10 mouse cellular contexts compared by ENCODE assay signal in genomic region chr10:80627685-80628084, GRCm38 (mm10). TPM values are rescaled to one million over a fixed set of nuclear protein-coding genes. Genes with fewer than 3 reads are reported as not detected.
A peak's percentile ranks its signal among the peaks of the same experiment; 100 is the strongest.
DNase-seq lines count a peak whose midpoint lies in the region; ATAC-seq lines count a peak whose summit lies in the region.
"Had no signal": no experiment of that assay in that cellular context is flagged by ENCODE, and none has a peak within 500 bp of the region (broad histone marks: within the 10 kb centered on the region; RNA-seq: fewer than 3 reads in every experiment).

No protein-coding gene starts in this region.

- 0 out of 2 replicates have a peak, but pooled peaks cover 3% of the 10 kb centered on the region for H3K36me3 ChIP-seq in kidney, embryonic 16.5 days (ENCODE audit: insufficient read depth, low read length)
- H3K36me3 ChIP-seq in intestine, embryonic 14.5 days (ENCODE audit: control insufficient read depth, insufficient read depth, low read length): 0 out of 2 replicates have a peak, but pooled peaks cover 14% of the 10 kb centered on the region
- H3K36me3 ChIP-seq in forebrain, embryonic 15.5 days: no peaks in the 10 kb centered on the region
- H3K36me3 ChIP-seq in forebrain, embryonic 16.5 days (ENCODE audit: control insufficient read depth, insufficient read depth): no peaks in the 10 kb centered on the region

- H3K4me1 ChIP-seq in kidney, embryonic 16.5 days (ENCODE audit: insufficient read depth, low read length): peaks cover 55% of the 10 kb centered on the region
- H3K4me1 ChIP-seq in intestine, embryonic 14.5 days (replicated peaks; ENCODE audit: control insufficient read depth, insufficient read depth, low read length): peaks cover 19% of the 10 kb centered on the region
- H3K4me1 ChIP-seq in forebrain, embryonic 15.5 days: peaks cover 29% of the 10 kb centered on the region
- peaks cover 23% of the 10 kb centered on the region for H3K4me1 ChIP-seq in forebrain, embryonic 16.5 days (replicated peaks; ENCODE audit: control insufficient read depth, insufficient read depth, low read length)

- ATAC-seq in kidney, embryonic 16.5 days (ENCODE audit: low FRiP score, low TSS enrichment): peak; percentile 91
- peak; percentile 47 for ATAC-seq in intestine, embryonic 14.5 days (replicated peaks; ENCODE audit: low FRiP score, low TSS enrichment, low read depth)
- no peak for ATAC-seq in forebrain, embryonic 15.5 days (replicated peaks)
- ATAC-seq in forebrain, embryonic 16.5 days: no peak

- H3K4me3 ChIP-seq in kidney, embryonic 16.5 days (ENCODE audit: low read length): no peak overlapping the region
- H3K4me3 ChIP-seq in intestine, embryonic 14.5 days (ENCODE audit: low read depth, low read length): no peak overlapping the region
- H3K4me3 ChIP-seq in forebrain, embryonic 15.5 days: no peak overlapping the region
- H3K4me3 ChIP-seq in forebrain, embryonic 16.5 days (replicated peaks; ENCODE audit: low read length): no peak overlapping the region

- H3K9me3 ChIP-seq in kidney, embryonic 16.5 days (ENCODE audit: low read length): no peaks in the 10 kb centered on the region
- H3K9me3 ChIP-seq in intestine, embryonic 14.5 days (ENCODE audit: control insufficient read depth, low read length): no peaks in the 10 kb centered on the region
- H3K9me3 ChIP-seq in forebrain, embryonic 15.5 days: no peaks in the 10 kb centered on the region
- no peaks in the 10 kb centered on the region for H3K9me3 ChIP-seq in forebrain, embryonic 16.5 days (ENCODE audit: control insufficient read depth, low read length)

- H3K27me3 ChIP-seq in kidney, embryonic 16.5 days (ENCODE audit: insufficient read depth, low read length): no peaks in the 10 kb centered on the region
- H3K27me3 ChIP-seq in intestine, embryonic 14.5 days (replicated peaks; ENCODE audit: control insufficient read depth, insufficient read depth, low read length): no peaks in the 10 kb centered on the region
- H3K27me3 ChIP-seq in forebrain, embryonic 15.5 days: no peaks in the 10 kb centered on the region
- no peaks in the 10 kb centered on the region for H3K27me3 ChIP-seq in forebrain, embryonic 16.5 days (replicated peaks; ENCODE audit: control insufficient read depth, insufficient read depth, low read length)

- peak overlapping the region; percentile 5; the same call in 1 of the 2 replicates for H3K9ac ChIP-seq in kidney, embryonic 16.5 days (replicated peaks; ENCODE audit: low read length)
- no peak overlapping the region for H3K9ac ChIP-seq in intestine, embryonic 14.5 days (ENCODE audit: low read length)
- no peak overlapping the region for H3K9ac ChIP-seq in forebrain, embryonic 15.5 days (replicated peaks)
- H3K9ac ChIP-seq in forebrain, embryonic 16.5 days (replicated peaks; ENCODE audit: low read depth, low read length): no peak overlapping the region

- peak overlapping the region; percentile 85 for H3K27ac ChIP-seq in kidney, embryonic 16.5 days (ENCODE audit: low read length)
- peak overlapping the region; percentile 47; the same call in 1 of the 2 replicates for H3K27ac ChIP-seq in intestine, embryonic 14.5 days (ENCODE audit: low read depth)
- H3K27ac ChIP-seq in forebrain, embryonic 15.5 days (replicated peaks): no peak overlapping the region
- H3K27ac ChIP-seq in forebrain, embryonic 16.5 days (ENCODE audit: low read length): no peak overlapping the region

- DNase-seq in kidney, adult 8-10 months: no peak
- peak; percentile 55 to 61 for DNase-seq in gastrocnemius, adult 8-10 months (ENCODE audit: low spot score in 2 of 2)
- no peak for DNase-seq in intestine, embryonic 14.5 days (ENCODE audit: low spot score)
- peak; percentile 75 for DNase-seq in retina, postnatal 1 day
- DNase-seq in layer of hippocampus, adult 18-20 months (ENCODE audit: low spot score in 2 of 2): no peak
- DNase-seq: cerebellum, adult 11-12 months had no signal

- WGBS in kidney, embryonic 16.5 days: 11% methylated on average over 2 of the region's 2 CpGs
- 16% methylated on average over 2 of the region's 2 CpGs for WGBS in intestine, embryonic 14.5 days
- WGBS in forebrain, embryonic 15.5 days: 63% methylated on average over 2 of the region's 2 CpGs
- 74% methylated on average over 2 of the region's 2 CpGs for WGBS in forebrain, embryonic 16.5 days

- no peak overlapping the region for H3K4me2 ChIP-seq in kidney, embryonic 16.5 days (replicated peaks; ENCODE audit: low read depth, low read length)
- H3K4me2 ChIP-seq in intestine, embryonic 14.5 days (ENCODE audit: low read length): no peak overlapping the region
- H3K4me2 ChIP-seq in forebrain, embryonic 15.5 days (replicated peaks): no peak overlapping the region
- H3K4me2 ChIP-seq in forebrain, embryonic 16.5 days (ENCODE audit: low read length): no peak overlapping the region

RNA-seq across cellular contexts. Expression of gene Csnk1g2, which starts 5.0 kb away (rescaled TPM):
- 30.8 and 93.6 TPM in 2 replicates for polyA plus RNA-seq in kidney, embryonic 16.5 days (2015; fragmentation: Nextera tagmentation; extraction: Ambion mirVana)
- total RNA-seq in gastrocnemius, adult 8-10 months (2022): 100 to 1,000 TPM; 124 to 147 (median 144) TPM
- 66.5 and 116 TPM in 2 replicates for polyA plus RNA-seq in intestine, embryonic 14.5 days (2014; fragmentation: Nextera tagmentation; extraction: Ambion mirVana)
- total RNA-seq in layer of hippocampus, adult 18-20 months (2021): 100 to 1,000 TPM; 230 to 247 TPM
- polyA plus RNA-seq in forebrain, embryonic 15.5 days (2015; fragmentation: Nextera tagmentation; extraction: Ambion mirVana): 117 and 126 TPM in 2 replicates
- polyA plus RNA-seq in forebrain, embryonic 16.5 days (2015; fragmentation: Nextera tagmentation; extraction: Ambion mirVana): 91.3 and 96.9 TPM in 2 replicates

RNA-seq across cellular contexts. Expression of gene Gm49322, which starts 21.9 kb away (rescaled TPM):
- polyA plus RNA-seq in kidney, embryonic 16.5 days (2015; fragmentation: Nextera tagmentation; extraction: Ambion mirVana): 4.2 and 4.8 TPM in 2 replicates
- total RNA-seq in gastrocnemius, adult 8-10 months (2022): under 1 TPM in 2 of 4 experiments, not detected in 2; 0.20 to 0.24 TPM
- 3.0 and 3.1 TPM in 2 replicates for polyA plus RNA-seq in intestine, embryonic 14.5 days (2014; fragmentation: Nextera tagmentation; extraction: Ambion mirVana)
- total RNA-seq in layer of hippocampus, adult 18-20 months (2021): 1 to 10 TPM; 2.6 to 3.1 TPM
- polyA plus RNA-seq in forebrain, embryonic 15.5 days (2015; fragmentation: Nextera tagmentation; extraction: Ambion mirVana): 3.2 and 4.5 TPM in 2 replicates
- 3.1 and 4.1 TPM in 2 replicates for polyA plus RNA-seq in forebrain, embryonic 16.5 days (2015; fragmentation: Nextera tagmentation; extraction: Ambion mirVana)

RNA-seq across cellular contexts. Expression of gene Adat3, which starts 25.0 kb away (rescaled TPM):
- 8.7 and 10.4 TPM in 2 replicates for polyA plus RNA-seq in kidney, embryonic 16.5 days (2015; fragmentation: Nextera tagmentation; extraction: Ambion mirVana)
- under 1 TPM in 3 of 4 experiments, not detected in 1; 0.29 to 0.43 (median 0.36) TPM for total RNA-seq in gastrocnemius, adult 8-10 months (2022)
- 9.2 and 10.1 TPM in 2 replicates for polyA plus RNA-seq in intestine, embryonic 14.5 days (2014; fragmentation: Nextera tagmentation; extraction: Ambion mirVana)
- total RNA-seq in layer of hippocampus, adult 18-20 months (2021): 1 to 10 TPM; 1.7 to 3.4 TPM
- polyA plus RNA-seq in forebrain, embryonic 15.5 days (2015; fragmentation: Nextera tagmentation; extraction: Ambion mirVana): 4.5 and 6.4 TPM in 2 replicates
- 6.4 and 6.7 TPM in 2 replicates for polyA plus RNA-seq in forebrain, embryonic 16.5 days (2015; fragmentation: Nextera tagmentation; extraction: Ambion mirVana)
- total RNA-seq: hematopoietic stem cell, adult 5-6 weeks had no signal

RNA-seq across cellular contexts. Expression of gene Scamp4, which starts 25.0 kb away (rescaled TPM):
- 113 and 117 TPM in 2 replicates for polyA plus RNA-seq in kidney, embryonic 16.5 days (2015; fragmentation: Nextera tagmentation; extraction: Ambion mirVana)
- total RNA-seq in gastrocnemius, adult 8-10 months (2022): 10 to 100 TPM; 17.4 to 21.2 (median 19.2) TPM
- 108 and 111 TPM in 2 replicates for polyA plus RNA-seq in intestine, embryonic 14.5 days (2014; fragmentation: Nextera tagmentation; extraction: Ambion mirVana)
- total RNA-seq in layer of hippocampus, adult 18-20 months (2021): 10 to 100 TPM; 43.9 to 54.4 TPM
- 66.8 and 68.2 TPM in 2 replicates for polyA plus RNA-seq in forebrain, embryonic 15.5 days (2015; fragmentation: Nextera tagmentation; extraction: Ambion mirVana)
- polyA plus RNA-seq in forebrain, embryonic 16.5 days (2015; fragmentation: Nextera tagmentation; extraction: Ambion mirVana): 69.9 and 77.2 TPM in 2 replicates

RNA-seq across cellular contexts. Expression of gene Btbd2, which starts 29.2 kb away (rescaled TPM):
- polyA plus RNA-seq in kidney, embryonic 16.5 days (2015; fragmentation: Nextera tagmentation; extraction: Ambion mirVana): 21.0 and 74.8 TPM in 2 replicates
- total RNA-seq in gastrocnemius, adult 8-10 months (2022): 10 to 100 TPM; 36.7 to 40.7 (median 39.7) TPM
- 55.8 and 73.1 TPM in 2 replicates for polyA plus RNA-seq in intestine, embryonic 14.5 days (2014; fragmentation: Nextera tagmentation; extraction: Ambion mirVana)
- 100 to 1,000 TPM; 110 to 114 TPM for total RNA-seq in layer of hippocampus, adult 18-20 months (2021)
- 83.4 and 87.5 TPM in 2 replicates for polyA plus RNA-seq in forebrain, embryonic 15.5 days (2015; fragmentation: Nextera tagmentation; extraction: Ambion mirVana)
- polyA plus RNA-seq in forebrain, embryonic 16.5 days (2015; fragmentation: Nextera tagmentation; extraction: Ambion mirVana): 75.2 and 79.7 TPM in 2 replicates

Comparison
In these comparisons a context has a peak if more than half of its experiments do, and no peak if none do; other contexts are left out.
1. ATAC-seq: peak in kidney, embryonic 16.5 days (single experiment) and intestine, embryonic 14.5 days (single experiment); none in forebrain, embryonic 15.5 days (single experiment) and forebrain, embryonic 16.5 days (single experiment).
2. H3K27ac ChIP-seq: peak in kidney, embryonic 16.5 days (single experiment) and intestine, embryonic 14.5 days (single experiment); none in forebrain, embryonic 15.5 days (single experiment) and forebrain, embryonic 16.5 days (single experiment).
3. DNase-seq: peak in gastrocnemius, adult 8-10 months (2 of 2) and retina, postnatal 1 day (single experiment); none in kidney, adult 8-10 months (0 of 2), intestine, embryonic 14.5 days (single experiment) and layer of hippocampus, adult 18-20 months (0 of 2).